Mouse (Mus musculus) hindbrain, postnatal 0 days (tissue): Measurements from ENCODE around the gene Shb. TPM values are rescaled to one million over a fixed set of nuclear protein-coding genes. Genes with fewer than 3 reads are reported as not detected.

Experiments used
- ATAC-seq: fragments of 200-750 bp; cut with Nextera tagmentation; 2 replicates; pipeline ENCODE4 v1.8.0; 2017; ENCODE audit warnings: mild to moderate bottlenecking, moderate TSS enrichment, moderate library complexity
- DNase-seq: peaks from one replicate; pipeline ENCODE4 v3.0.0-alpha.2; 2015; ENCODE audit warnings: low spot score
- H3K27ac ChIP-seq: fragments of 300-500 bp; sonication (generic); 2 replicates; pipeline ENCODE4 v1.5.1; 2014; ENCODE audit warnings: mild to moderate bottlenecking
- H3K27me3 ChIP-seq: fragments of 300-500 bp; sonication (generic); 2 replicates; pipeline ENCODE4 v1.6.1; 2014; ENCODE audit warnings: low read length, mixed read lengths; ENCODE audit not compliant: insufficient read depth
- H3K36me3 ChIP-seq: fragments of 300-500 bp; sonication (generic); 2 replicates; pipeline ENCODE4 v1.6.1; 2014; ENCODE audit warnings: low read length, mixed read lengths; ENCODE audit not compliant: insufficient read depth
- H3K4me1 ChIP-seq: fragments of 300-500 bp; sonication (generic); 2 replicates; pipeline ENCODE4 v1.6.1; 2014; ENCODE audit warnings: antibody characterized with exemption, low read length, mixed read lengths; ENCODE audit not compliant: insufficient read depth
- H3K4me2 ChIP-seq: fragments of 300-500 bp; sonication (generic); 2 replicates; pipeline ENCODE4 v1.6.1; 2014; ENCODE audit warnings: low read depth, mild to moderate bottlenecking, low read length, moderate library complexity, mixed read lengths
- H3K4me3 ChIP-seq: fragments of 300-500 bp; sonication (generic); 2 replicates; pipeline ENCODE4 v1.5.1; 2014; ENCODE audit warnings: low read length
- H3K9ac ChIP-seq: fragments of 300-500 bp; sonication (generic); replicated peaks from 2 replicates; pipeline ENCODE4 v1.6.1; 2014; ENCODE audit warnings: mild to moderate bottlenecking, low read length, moderate library complexity, mixed read lengths
- H3K9me3 ChIP-seq: fragments of 300-500 bp; sonication (generic); 2 replicates; pipeline ENCODE4 v1.6.1; 2016; ENCODE audit warnings: low read length, mixed read lengths
- CTCF ChIP-seq: IDR thresholded peaks from 2 replicates; pipeline ENCODE4 v1.5.1; 2016; ENCODE audit warnings: antibody characterized with exemption, control low read depth, low read depth
- WGBS: fragments of 180-500 bp; shearing (Covaris S2); extraction: QIAGEN DNeasy Blood & Tissue Kit; methylation state at CpG from one replicate; pipeline ENCODE4 v1.1.7; 2014; 5-methylcytosine and 5-hydroxymethylcytosine counted together
- polyA plus RNA-seq: library from polyadenylated mRNA; unstranded; fragments of >200 nt; fragmentation: Nextera tagmentation; extraction: Ambion mirVana; gene quantifications from 2 replicates; pipeline ENCODE4 v1.2.1, GENCODE M21; 2015
- total RNA-seq: library from RNA; depleted of rRNA; stranded (reverse); fragments of >200 nt; gene quantifications from 2 replicates; pipeline ENCODE4 v1.2.3, GENCODE M21; 2014

The Shb gene
- total and polyA plus RNA-seq, 2 experiments from 2014 or later = 6.1 to 33.6 TPM

- H3K36me3 ChIP-seq = no peaks in the 10 kb centered on the region
- H3K9me3 ChIP-seq = no peaks in the 10 kb centered on the region
- DNase-seq (peak; percentile 44), ATAC-seq (0 out of 2 replicates have a peak, but pooled peaks have one; percentile 30)
- 13% methylated on average over 10 of the region's 10 CpGs for WGBS
- no peak overlapping the region for H3K9ac ChIP-seq
- peak overlapping the region; percentile 58; the same call in 1 of the 2 replicates for H3K27ac ChIP-seq
- peaks cover 21% of the 10 kb centered on the region for H3K4me1 ChIP-seq
- peak overlapping the region; percentile 6; the same call in 1 of the 2 replicates for H3K4me2 ChIP-seq
- no peak overlapping the region for H3K4me3 ChIP-seq
- H3K27me3 ChIP-seq = no peaks in the 10 kb centered on the region
- TF ChIP-seq CTCF = no peak
Observed at GRCm38 (mm10) chr4:45513791-45514293, 18.4 kb downstream of the Shb start.

- Histone ChIP-seq H3K27ac (peak overlapping the region; percentile 58; the same call in 1 of the 2 replicates), H3K4me3 (no peak overlapping the region), H3K27me3 (no peaks in the 10 kb centered on the region), H3K4me2 (no peak overlapping the region), H3K9ac (no peak overlapping the region), H3K36me3 (no peaks in the 10 kb centered on the region), H3K4me1 (peaks cover 24% of the 10 kb centered on the region), H3K9me3 (no peaks in the 10 kb centered on the region)
- WGBS = 75% methylated on average over 2 of the region's 2 CpGs
- DNase-seq (no peak), ATAC-seq (no peak)
- no peak for TF ChIP-seq CTCF
Observed at GRCm38 (mm10) chr4:45513340-45513739, 18.9 kb downstream of the Shb start.

GRCm38 (mm10) chr4:45510163-45510562 is 22.1 kb downstream of the Shb start:
- 45% methylated on average over 6 of the region's 6 CpGs for WGBS

GRCm38 (mm10) chr4:45509416-45509815 is 22.9 kb downstream of the Shb start:
- 74% methylated on average over 4 of the region's 4 CpGs for WGBS
- Histone ChIP-seq H3K36me3 (no peaks in the 10 kb centered on the region), H3K27me3 (no peaks in the 10 kb centered on the region), H3K9me3 (no peaks in the 10 kb centered on the region), H3K9ac (no peak overlapping the region), H3K27ac (no peak overlapping the region), H3K4me3 (no peak overlapping the region), H3K4me2 (no peak overlapping the region), H3K4me1 (peaks cover 26% of the 10 kb centered on the region)
- ATAC-seq (no peak), DNase-seq (peak; percentile 31)
- TF ChIP-seq CTCF = no peak

More at GRCm38 (mm10) chr4:45510163-45510562, 22.1 kb downstream of the Shb start:
- Histone ChIP-seq H3K27me3 (no peaks in the 10 kb centered on the region), H3K9me3 (no peaks in the 10 kb centered on the region), H3K4me2 (no peak overlapping the region), H3K27ac (no peak overlapping the region), H3K4me3 (no peak overlapping the region), H3K4me1 (peaks cover 27% of the 10 kb centered on the region), H3K9ac (no peak overlapping the region), H3K36me3 (no peaks in the 10 kb centered on the region)
- DNase-seq = no peak
- TF ChIP-seq CTCF = no peak
- no peak for ATAC-seq

GRCm38 (mm10) chr4:45508469-45508868 is 23.8 kb downstream of the Shb start:
- Histone ChIP-seq H3K36me3 (no peaks in the 10 kb centered on the region), H3K4me1 (peaks cover 21% of the 10 kb centered on the region), H3K4me3 (no peak overlapping the region), H3K27me3 (no peaks in the 10 kb centered on the region), H3K9me3 (no peaks in the 10 kb centered on the region), H3K27ac (peak overlapping the region; percentile 65), H3K9ac (no peak overlapping the region; the same call in 1 of the 2 replicates), H3K4me2 (no peak overlapping the region)
- DNase-seq (peak; percentile 45), ATAC-seq (peak; percentile 55; the same call in 1 of the 2 replicates)
- TF ChIP-seq CTCF = no peak
- WGBS = 44% methylated on average over 6 of the region's 6 CpGs

- H3K4me1 ChIP-seq = peaks cover 19% of the 10 kb centered on the region
- no peak overlapping the region for H3K4me2 ChIP-seq
- peak overlapping the region; percentile 65; the same call in 1 of the 2 replicates for H3K27ac ChIP-seq
- H3K36me3 ChIP-seq = no peaks in the 10 kb centered on the region
- TF ChIP-seq CTCF = no peak
- H3K27me3 ChIP-seq = no peaks in the 10 kb centered on the region
- 93% methylated on average over 1 of the region's 1 CpGs for WGBS
- no peak overlapping the region for H3K9ac ChIP-seq
- H3K9me3 ChIP-seq = no peaks in the 10 kb centered on the region
- no peak for ATAC-seq
- no peak for DNase-seq
- no peak overlapping the region for H3K4me3 ChIP-seq
Observed at GRCm38 (mm10) chr4:45507476-45507875, 24.8 kb downstream of the Shb start.

- Histone ChIP-seq H3K4me3 (no peak overlapping the region), H3K4me1 (peaks cover 19% of the 10 kb centered on the region), H3K27ac (no peak overlapping the region), H3K9ac (no peak overlapping the region), H3K36me3 (no peaks in the 10 kb centered on the region), H3K4me2 (no peak overlapping the region), H3K9me3 (no peaks in the 10 kb centered on the region), H3K27me3 (no peaks in the 10 kb centered on the region)
- no peak for TF ChIP-seq CTCF
- WGBS = 72% methylated on average over 9 of the region's 9 CpGs
- ATAC-seq (no peak), DNase-seq (no peak)
Observed at GRCm38 (mm10) chr4:45507039-45507438, 25.2 kb downstream of the Shb start.
